9 mouse cellular contexts compared by ENCODE assay signal in genomic region chr12:117764839-117765238, GRCm38 (mm10). TPM values are rescaled to one million over a fixed set of nuclear protein-coding genes. Genes with fewer than 3 reads are reported as not detected.
DNase-seq lines count a peak whose midpoint lies in the region; ATAC-seq and TF ChIP-seq lines count a peak whose summit lies in the region.
"Had no signal": no experiment of that assay in that cellular context is flagged by ENCODE, and none has a peak within 500 bp of the region (broad histone marks: within the 10 kb centered on the region; RNA-seq: fewer than 3 reads in every experiment).

No protein-coding gene starts in this region.

- DNase-seq in ES-CJ7 (ENCODE audit: low read depth, low spot score): peak; percentile 91
- DNase-seq in embryonic facial prominence, embryonic 14.5 days (ENCODE audit: low spot score): peak; percentile 92
- DNase-seq in heart, postnatal 0 days (ENCODE audit: low spot score): peak; percentile 91
- DNase-seq in layer of hippocampus, adult 18-20 months (ENCODE audit: low spot score in 2 of 2): peak; percentile 72 to 91
- DNase-seq in retina, postnatal 7 days (ENCODE audit: low read depth, low spot score): peak; percentile 87
- peak; percentile 51 to 62 for DNase-seq in urinary bladder, postnatal 36 days (ENCODE audit: low spot score in 2 of 2)

- WGBS in bone marrow, adult 2 months: 5% methylated on average over 7 of the region's 7 CpGs
- WGBS in embryonic facial prominence, embryonic 14.5 days: 10% methylated on average over 7 of the region's 7 CpGs
- 6% methylated on average over 7 of the region's 7 CpGs for WGBS in heart, postnatal 0 days
- 8% methylated on average over 7 of the region's 7 CpGs for WGBS in lung, embryonic 16.5 days

- ATAC-seq in embryonic facial prominence, embryonic 14.5 days (ENCODE audit: low read depth): peak; percentile 48; the same call in 1 of the 2 replicates
- ATAC-seq in heart, postnatal 0 days (ENCODE audit: insufficient read depth, low read depth): 0 out of 2 replicates have a peak, but pooled peaks have one; percentile 62
- peak; percentile 65; the same call in 1 of the 2 replicates for ATAC-seq in lung, embryonic 16.5 days (ENCODE audit: low read depth)

- no peak overlapping the region for H3K4me3 ChIP-seq in bone marrow, adult 2 months (replicated peaks; ENCODE audit: control insufficient read depth, low read depth, low read length)
- H3K4me3 ChIP-seq in embryonic facial prominence, embryonic 14.5 days (ENCODE audit: low read depth, low read length): no peak overlapping the region
- H3K4me3 ChIP-seq in heart, postnatal 0 days (ENCODE audit: low read depth, low read length): no peak overlapping the region
- no peak overlapping the region for H3K4me3 ChIP-seq in lung, embryonic 16.5 days (ENCODE audit: low read length)
- H3K4me3 ChIP-seq: lung, embryonic 15.5 days had no signal

- H3K27me3 ChIP-seq in embryonic facial prominence, embryonic 14.5 days (replicated peaks; ENCODE audit: control insufficient read depth, insufficient read depth, low read length): no peaks in the 10 kb centered on the region
- H3K27me3 ChIP-seq in heart, postnatal 0 days (ENCODE audit: control insufficient read depth, insufficient read depth, low read length): no peaks in the 10 kb centered on the region
- no peaks in the 10 kb centered on the region for H3K27me3 ChIP-seq in lung, embryonic 16.5 days (ENCODE audit: control insufficient read depth, insufficient read depth, low read depth, low read length)
- H3K27me3 ChIP-seq: lung, embryonic 15.5 days had no signal

- no peak overlapping the region for H3K9ac ChIP-seq in embryonic facial prominence, embryonic 14.5 days (ENCODE audit: low read depth, low read length)
- H3K9ac ChIP-seq in heart, postnatal 0 days (replicated peaks; ENCODE audit: low read depth, low read length): no peak overlapping the region
- H3K9ac ChIP-seq in lung, embryonic 16.5 days (ENCODE audit: low read length): no peak overlapping the region
- H3K9ac ChIP-seq: lung, embryonic 15.5 days had no signal

- peak; percentile 39; the same call in 1 of the 2 replicates for TF ChIP-seq CTCF in bone marrow, adult 2 months (IDR thresholded peaks at IDR 0.05; ENCODE audit: control insufficient read depth, insufficient read depth, low read length)
- peak; percentile 97 for TF ChIP-seq CTCF in heart, postnatal 0 days (IDR thresholded peaks at IDR 0.05; ENCODE audit: low read depth)

- no peak for TF ChIP-seq POLR2A in bone marrow, adult 2 months (IDR thresholded peaks at IDR 0.05; ENCODE audit: borderline replicate concordance, control insufficient read depth, low read depth, low read length)

- no peak overlapping the region for H3K4me2 ChIP-seq in embryonic facial prominence, embryonic 14.5 days (ENCODE audit: low read depth, low read length)
- no peak overlapping the region for H3K4me2 ChIP-seq in heart, postnatal 0 days (ENCODE audit: low read depth, low read length)
- H3K4me2 ChIP-seq in lung, embryonic 16.5 days (ENCODE audit: low read depth, low read length): no peak overlapping the region
- H3K4me2 ChIP-seq: lung, embryonic 15.5 days had no signal

- H3K9me3 ChIP-seq in embryonic facial prominence, embryonic 14.5 days (ENCODE audit: control insufficient read depth, low read length): no peaks in the 10 kb centered on the region
- H3K9me3 ChIP-seq in heart, postnatal 0 days (replicated peaks; ENCODE audit: control insufficient read depth, low read length): no peaks in the 10 kb centered on the region
- H3K9me3 ChIP-seq in lung, embryonic 16.5 days (ENCODE audit: control insufficient read depth, low read length): no peaks in the 10 kb centered on the region
- H3K9me3 ChIP-seq: lung, embryonic 15.5 days had no signal

- TF ChIP-seq EP300 in heart, postnatal 0 days (IDR thresholded peaks at IDR 0.05; ENCODE audit: low read depth): no peak

- H3K27ac ChIP-seq in bone marrow, adult 2 months (ENCODE audit: control insufficient read depth, insufficient read depth, low read depth, low read length, poor library complexity): no peak overlapping the region
- H3K27ac ChIP-seq in embryonic facial prominence, embryonic 14.5 days (replicated peaks; ENCODE audit: low read depth, low read length): no peak overlapping the region
- no peak overlapping the region for H3K27ac ChIP-seq in heart, postnatal 0 days (ENCODE audit: low read depth)
- no peak overlapping the region for H3K27ac ChIP-seq in lung, embryonic 16.5 days (ENCODE audit: low read length)
- H3K27ac ChIP-seq: lung, embryonic 15.5 days had no signal

- no peaks in the 10 kb centered on the region for H3K36me3 ChIP-seq in embryonic facial prominence, embryonic 14.5 days (ENCODE audit: control insufficient read depth, insufficient read depth, low read length)
- no peaks in the 10 kb centered on the region for H3K36me3 ChIP-seq in heart, postnatal 0 days (replicated peaks; ENCODE audit: control insufficient read depth, insufficient read depth, low read length)
- H3K36me3 ChIP-seq in lung, embryonic 16.5 days (ENCODE audit: control insufficient read depth, insufficient read depth, low read length): no peaks in the 10 kb centered on the region
- H3K36me3 ChIP-seq: lung, embryonic 15.5 days had no signal

- no peaks in the 10 kb centered on the region for H3K4me1 ChIP-seq in bone marrow, adult 2 months (ENCODE audit: control insufficient read depth, insufficient read depth, low read length)
- no peaks in the 10 kb centered on the region for H3K4me1 ChIP-seq in embryonic facial prominence, embryonic 14.5 days (ENCODE audit: control insufficient read depth, insufficient read depth, low read length)
- peaks cover 4% of the 10 kb centered on the region; the same call in 1 of the 2 replicates for H3K4me1 ChIP-seq in heart, postnatal 0 days (ENCODE audit: control insufficient read depth, insufficient read depth)
- no peaks in the 10 kb centered on the region for H3K4me1 ChIP-seq in lung, embryonic 16.5 days (replicated peaks; ENCODE audit: control insufficient read depth, insufficient read depth, low read length)

RNA-seq across cellular contexts. Expression of gene Cdca7l, which starts 39.2 kb away (rescaled TPM):
- polyA plus RNA-seq in bone marrow, adult 2 months (2011; ENCODE audit: insufficient read depth, insufficient read length, low replicate concordance, missing spikeins): 9.5 and 9.8 TPM in 2 replicates
- polyA plus RNA-seq in embryonic facial prominence, embryonic 14.5 days (2014; fragmentation: Nextera tagmentation; extraction: Ambion mirVana): 27.8 and 35.2 TPM in 2 replicates
- 1.4 and 2.7 TPM in 2 replicates for total RNA-seq in heart, postnatal 0 days (2014; rRNA removed; ENCODE audit: low replicate concordance)
- polyA plus RNA-seq in heart, postnatal 0 days (2015; fragmentation: Nextera tagmentation; extraction: Ambion mirVana): 3.7 and 4.1 TPM in 2 replicates
- total RNA-seq in layer of hippocampus, adult 18-20 months (2021): 1 to 10 TPM; 1.5 to 1.6 TPM
- polyA plus RNA-seq in lung, embryonic 16.5 days (2015; fragmentation: Nextera tagmentation; extraction: Ambion mirVana): 47.2 and 54.6 TPM in 2 replicates
